Mouse (Mus musculus) stomach, embryonic 16.5 days (tissue): ENCODE data around the gene Palm3. TPM values are rescaled to one million over a fixed set of nuclear protein-coding genes. Genes with fewer than 3 reads are reported as not detected.

Experiments used
- ATAC-seq: fragments of 200-750 bp; cut with Nextera tagmentation; 2 replicates; pipeline ENCODE4 v1.8.0; 2017; ENCODE audit warnings: moderate number of reproducible peaks, moderate TSS enrichment; ENCODE audit not compliant: insufficient read depth, low FRiP score
- H3K27ac ChIP-seq: fragments of 300-500 bp; sonication (generic); 2 replicates; pipeline ENCODE4 v1.5.1; 2014; ENCODE audit warnings: low read length
- H3K27me3 ChIP-seq: fragments of 300-500 bp; sonication (generic); 2 replicates; pipeline ENCODE4 v1.6.1; 2014; ENCODE audit warnings: low read length, control low read depth, mixed read lengths; ENCODE audit not compliant: control insufficient read depth, insufficient read depth
- H3K36me3 ChIP-seq: fragments of 300-500 bp; sonication (generic); 2 replicates; pipeline ENCODE4 v1.6.1; 2014; ENCODE audit warnings: low read length; ENCODE audit not compliant: control insufficient read depth, insufficient read depth
- H3K4me1 ChIP-seq: fragments of 300-500 bp; sonication (generic); 2 replicates; pipeline ENCODE4 v1.6.1; 2014; ENCODE audit warnings: low read length, control low read depth, mixed read lengths; ENCODE audit not compliant: control insufficient read depth, insufficient read depth
- H3K4me2 ChIP-seq: fragments of 300-500 bp; sonication (generic); 2 replicates; pipeline ENCODE4 v1.6.1; 2014; ENCODE audit warnings: low read depth, low read length, mixed read lengths
- H3K4me3 ChIP-seq: fragments of 300-500 bp; sonication (generic); replicated peaks from 2 replicates; pipeline ENCODE4 v1.5.1; 2014; ENCODE audit warnings: mild to moderate bottlenecking, low read length
- H3K9ac ChIP-seq: fragments of 300-500 bp; sonication (generic); 2 replicates; pipeline ENCODE4 v1.6.1; 2014; ENCODE audit warnings: low read length
- H3K9me3 ChIP-seq: fragments of 300-500 bp; sonication (generic); replicated peaks from 2 replicates; pipeline ENCODE4 v1.6.1; 2016; ENCODE audit warnings: low read length, control low read depth; ENCODE audit not compliant: control insufficient read depth
- WGBS: fragments of 180-500 bp; shearing (Covaris S2); extraction: QIAGEN DNeasy Blood & Tissue Kit; methylation state at CpG from one replicate; pipeline ENCODE4 v1.1.7; 2014; 5-methylcytosine and 5-hydroxymethylcytosine counted together
- polyA plus RNA-seq: library from polyadenylated mRNA; unstranded; fragments of >200 nt; fragmentation: Nextera tagmentation; extraction: Ambion mirVana; gene quantifications from 2 replicates; pipeline ENCODE4 v1.2.1, GENCODE M21; 2015

The Palm3 gene
- polyA plus RNA-seq, 1 experiment from 2014 or later: 4.1 TPM

DNA sequence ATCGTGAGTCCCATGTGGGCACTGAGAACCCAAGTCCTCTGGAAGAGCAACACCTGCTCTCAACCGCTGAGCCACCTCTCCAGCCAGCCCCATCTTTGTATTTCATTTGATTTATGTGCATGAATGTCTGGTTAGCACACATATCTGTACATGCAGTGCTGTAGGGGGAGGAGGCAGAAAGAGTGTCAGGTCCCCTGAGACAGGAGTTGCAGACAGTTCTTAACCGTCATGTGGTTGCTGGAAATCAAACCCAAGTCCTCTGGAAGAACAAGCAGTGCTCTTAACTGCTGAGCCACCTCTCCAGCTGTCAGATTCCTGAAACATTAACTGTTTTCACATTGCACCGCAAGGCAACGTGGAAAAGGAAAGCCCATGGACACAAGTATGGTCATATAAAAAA lies 26.9 kb downstream of the Palm3 start:
- ATAC-seq: no peak
- WGBS: 69% methylated on average over 5 of the region's 5 CpGs
- Histone ChIP-seq H3K9me3 (no peaks in the 10 kb centered on the region; the same call in 1 of the 2 replicates), H3K4me2 (no peak overlapping the region), H3K36me3 (no peaks in the 10 kb centered on the region), H3K9ac (no peak overlapping the region), H3K27me3 (peaks cover 21% of the 10 kb centered on the region), H3K27ac (no peak overlapping the region), H3K4me1 (no peaks in the 10 kb centered on the region), H3K4me3 (no peak overlapping the region)

DNA sequence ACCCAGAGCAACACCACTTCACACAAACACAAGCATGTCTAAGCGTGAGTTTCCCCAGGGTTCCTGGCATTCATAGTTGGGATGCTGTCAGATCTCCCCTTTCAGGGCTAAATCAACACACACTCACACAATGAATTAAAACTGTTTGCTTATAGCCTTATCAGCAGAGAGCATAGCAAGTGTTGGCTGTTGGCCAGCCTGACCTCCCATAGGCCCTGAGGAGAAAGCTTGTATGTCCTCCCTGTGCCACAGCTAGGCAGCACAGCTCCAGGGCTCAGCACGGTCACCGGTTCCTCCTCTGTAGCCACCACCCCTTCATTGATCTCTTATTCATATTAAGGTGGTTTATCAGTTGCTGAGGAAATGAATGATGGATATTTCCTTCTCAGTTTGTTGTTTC lies 31.5 kb downstream of the Palm3 start:
- H3K27me3 ChIP-seq: no peaks in the 10 kb centered on the region
- H3K4me2 ChIP-seq: no peak overlapping the region

DNA sequence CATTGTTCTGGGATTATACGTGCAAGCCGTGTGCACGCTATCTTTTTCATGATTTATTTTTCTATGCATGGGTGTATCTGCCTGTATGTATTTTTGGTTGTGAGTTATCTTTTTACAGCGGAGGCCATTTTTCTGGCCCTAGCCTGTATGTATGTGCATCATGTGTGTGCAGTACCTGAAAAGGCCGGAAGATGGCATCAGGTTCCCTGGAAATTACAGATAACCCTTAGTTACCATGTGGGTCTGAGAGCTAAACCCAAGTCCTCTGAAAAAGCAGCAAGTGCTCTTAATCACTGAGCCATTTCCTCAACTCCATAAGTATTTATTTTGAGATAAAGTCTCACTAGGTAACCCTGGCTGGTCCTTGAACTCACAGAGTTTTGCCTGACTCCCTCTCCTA lies 32.0 kb downstream of the Palm3 start:
- Histone ChIP-seq H3K27me3 (no peaks in the 10 kb centered on the region), H3K9ac (no peak overlapping the region), H3K9me3 (no peaks in the 10 kb centered on the region), H3K4me1 (no peaks in the 10 kb centered on the region), H3K27ac (no peak overlapping the region), H3K4me3 (no peak overlapping the region), H3K4me2 (no peak overlapping the region), H3K36me3 (no peaks in the 10 kb centered on the region)
- 80% methylated on average over 5 of the region's 5 CpGs for WGBS
- no peak for ATAC-seq

More for the DNA sequence above, 31.5 kb downstream of the Palm3 start:
- Histone ChIP-seq H3K36me3 (no peaks in the 10 kb centered on the region), H3K4me1 (no peaks in the 10 kb centered on the region), H3K27ac (no peak overlapping the region), H3K9me3 (no peaks in the 10 kb centered on the region), H3K9ac (no peak overlapping the region), H3K4me3 (no peak overlapping the region)
- ATAC-seq: peak; percentile 91
- WGBS: 54% methylated on average over 3 of the region's 3 CpGs

DNA sequence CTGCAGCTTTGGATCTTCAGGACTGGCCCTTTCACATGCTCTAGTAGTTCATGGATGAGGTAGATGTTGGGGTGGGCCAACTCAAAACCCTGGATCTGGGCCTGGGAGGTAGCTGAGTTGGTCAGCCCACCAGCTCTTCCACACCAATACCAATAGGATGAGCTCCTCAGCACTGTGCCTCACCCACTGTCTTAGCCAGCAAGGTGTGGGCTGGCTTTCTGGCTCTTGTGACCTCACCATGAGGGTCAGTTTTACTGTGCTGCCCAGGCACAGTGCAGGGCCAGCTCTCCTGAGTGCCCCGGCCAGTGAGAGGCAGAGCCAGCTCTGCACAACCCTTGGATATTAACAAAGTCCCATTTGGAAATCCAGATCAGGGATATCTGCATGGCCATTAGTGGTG lies 36.6 kb downstream of the Palm3 start:
- no peak overlapping the region for H3K9ac ChIP-seq
- no peak overlapping the region for H3K27ac ChIP-seq
- no peaks in the 10 kb centered on the region for H3K9me3 ChIP-seq
- no peaks in the 10 kb centered on the region for H3K4me1 ChIP-seq
- no peak for ATAC-seq
- 93% methylated on average over 1 of the region's 1 CpGs for WGBS
- H3K27me3 ChIP-seq: no peaks in the 10 kb centered on the region
- H3K36me3 ChIP-seq: no peaks in the 10 kb centered on the region
- H3K4me3 ChIP-seq: no peak overlapping the region
- no peak overlapping the region for H3K4me2 ChIP-seq

DNA sequence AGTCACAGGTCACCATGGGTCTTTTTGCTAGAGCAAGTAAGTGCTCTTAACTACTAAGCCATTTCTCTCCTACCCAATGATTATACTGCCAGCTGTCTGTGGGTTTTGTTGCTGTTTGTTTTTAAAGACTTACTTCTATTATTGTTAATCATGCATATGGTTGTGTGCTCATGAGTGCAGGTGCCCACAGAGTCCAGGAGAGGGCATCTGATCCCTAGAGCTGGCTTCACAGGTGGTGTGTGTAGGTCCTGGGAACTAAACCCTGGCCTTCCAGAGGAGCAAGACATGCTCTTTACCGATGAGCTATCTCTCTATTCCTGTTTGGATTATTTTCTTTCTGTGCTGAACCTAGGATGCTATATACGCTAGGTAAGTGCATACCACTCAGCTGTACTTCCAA lies 38.0 kb downstream of the Palm3 start:
- Histone ChIP-seq H3K9me3 (no peaks in the 10 kb centered on the region), H3K27me3 (no peaks in the 10 kb centered on the region), H3K36me3 (no peaks in the 10 kb centered on the region), H3K4me3 (no peak overlapping the region), H3K4me2 (no peak overlapping the region), H3K9ac (no peak overlapping the region), H3K4me1 (no peaks in the 10 kb centered on the region), H3K27ac (no peak overlapping the region)
- WGBS: 86% methylated on average over 2 of the region's 2 CpGs
- no peak for ATAC-seq

DNA sequence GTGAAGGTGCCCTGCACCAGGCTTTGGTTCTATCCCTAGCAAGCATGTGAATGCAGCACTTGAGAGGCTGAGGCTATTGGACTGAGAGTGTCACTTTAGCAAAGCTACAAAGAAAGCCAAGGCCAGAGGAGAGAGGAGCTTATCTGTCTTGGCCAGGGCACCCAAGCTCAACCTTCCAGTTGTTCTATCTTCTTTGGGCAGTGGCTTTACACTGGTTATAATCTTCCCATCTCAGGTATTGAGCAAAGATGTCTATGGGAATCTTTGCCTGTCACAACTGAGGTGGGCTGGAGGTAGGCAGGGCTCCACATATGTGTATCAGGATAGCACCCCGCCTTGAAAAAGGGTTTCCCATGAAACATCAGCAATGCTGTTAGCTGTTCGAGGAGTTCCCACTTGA lies 39.0 kb downstream of the Palm3 start:
- no peaks in the 10 kb centered on the region for H3K4me1 ChIP-seq
- H3K9ac ChIP-seq: no peak overlapping the region
- no peak for ATAC-seq
- no peak overlapping the region for H3K4me3 ChIP-seq
- H3K27me3 ChIP-seq: no peaks in the 10 kb centered on the region
- H3K4me2 ChIP-seq: no peak overlapping the region
- no peak overlapping the region for H3K27ac ChIP-seq
- H3K9me3 ChIP-seq: no peaks in the 10 kb centered on the region
- WGBS: 82% methylated on average over 2 of the region's 2 CpGs
- H3K36me3 ChIP-seq: no peaks in the 10 kb centered on the region

DNA sequence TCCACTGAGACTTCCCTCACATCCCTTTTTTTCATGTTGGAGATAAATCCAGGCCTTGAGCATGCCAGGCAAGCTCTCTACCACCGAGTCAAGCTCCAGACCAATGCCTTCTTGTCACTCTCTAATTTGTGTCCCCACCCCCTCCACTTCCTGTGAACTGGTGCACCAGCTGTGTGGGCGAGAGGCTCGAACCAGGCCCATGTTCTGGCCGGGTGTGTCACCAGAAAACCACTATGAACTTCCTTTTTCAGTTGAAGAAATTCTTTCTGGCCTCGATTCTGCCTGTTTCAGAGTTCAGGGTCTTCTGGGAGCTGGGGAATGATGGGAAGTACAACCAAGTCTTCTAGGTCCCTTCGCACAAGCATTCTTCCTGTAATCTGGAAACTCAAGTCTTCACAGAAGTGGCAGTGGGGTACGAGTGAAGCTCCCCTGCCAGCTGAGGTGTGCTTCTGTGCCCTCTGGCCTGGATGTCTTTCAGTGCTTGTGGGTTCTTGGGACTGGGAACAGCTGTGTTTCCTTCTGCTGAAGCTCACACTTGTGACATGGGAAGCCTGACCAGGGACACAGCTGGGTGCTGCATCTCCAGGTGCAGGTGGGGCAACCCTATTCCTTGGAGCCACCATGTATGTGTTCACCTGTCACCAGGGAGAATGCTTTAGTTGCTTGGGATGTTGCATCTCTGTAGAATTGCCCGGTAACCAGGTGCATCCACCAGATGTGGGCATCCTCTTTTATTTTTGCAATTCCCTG lies 42.8 kb downstream of the Palm3 start:
- ATAC-seq: no peak
- Histone ChIP-seq H3K9me3 (no peaks in the 10 kb centered on the region), H3K36me3 (no peaks in the 10 kb centered on the region), H3K4me3 (no peak overlapping the region), H3K27ac (no peak overlapping the region), H3K9ac (no peak overlapping the region), H3K27me3 (no peaks in the 10 kb centered on the region), H3K4me2 (no peak overlapping the region), H3K4me1 (peaks cover 16% of the 10 kb centered on the region)
- WGBS: 63% methylated on average over 8 of the region's 8 CpGs

DNA sequence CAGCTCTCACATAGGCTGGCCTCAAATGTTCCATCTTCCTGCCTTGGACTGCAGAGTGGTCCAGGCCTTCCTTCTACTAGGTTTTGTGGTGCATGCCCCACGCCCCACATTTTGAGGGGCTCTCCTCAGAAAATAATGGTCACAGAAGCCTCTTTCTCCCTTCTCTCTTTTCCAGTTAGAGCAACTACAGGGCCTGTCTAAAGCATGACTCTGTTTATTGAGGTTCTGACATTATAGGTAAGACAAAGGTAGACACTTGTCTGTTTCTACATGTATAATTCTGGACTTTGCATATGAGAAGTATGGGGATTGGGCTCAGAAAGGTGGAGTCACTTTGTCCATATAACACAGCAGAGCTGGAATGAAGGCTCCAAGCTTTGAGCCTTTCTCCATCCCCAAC lies 43.8 kb downstream of the Palm3 start, which contains the start of gene Gm10643:
TSS of gene Gm10643 (minus strand) at position 101 of the 400 bp plus-strand sequence.
- 90% methylated on average over 1 of the region's 1 CpGs for WGBS

DNA sequence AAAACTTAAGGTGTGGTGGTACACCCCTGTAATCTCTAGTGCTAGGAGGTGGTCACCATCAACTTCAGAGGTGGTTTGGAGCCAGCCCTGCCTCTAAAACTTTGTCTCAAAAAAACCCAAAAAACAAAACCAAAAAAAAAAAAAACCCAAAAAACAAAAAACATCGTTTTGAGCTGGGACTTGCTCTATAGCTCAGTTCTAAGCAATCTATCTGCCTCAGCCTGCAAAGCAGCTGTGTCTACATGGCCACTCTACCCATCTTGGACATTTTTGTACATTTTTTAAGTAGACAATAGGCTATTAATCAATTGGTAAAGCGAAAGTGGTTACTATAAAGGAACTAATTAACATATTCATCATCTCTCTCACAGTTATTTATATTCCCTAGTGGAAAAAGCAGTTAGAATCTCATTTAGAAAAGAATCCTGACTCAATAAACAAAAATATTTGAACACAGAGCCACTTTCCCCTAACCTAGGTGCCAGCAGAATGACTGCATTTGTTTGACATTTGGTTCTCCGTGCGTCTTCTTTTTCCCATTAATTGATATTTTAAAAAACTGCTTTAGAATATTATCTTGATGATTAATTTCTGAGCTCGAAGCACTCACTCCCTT lies 44.3 kb downstream of the Palm3 start:
- Histone ChIP-seq H3K9ac (peak overlapping the region; percentile 84), H3K4me2 (peak overlapping the region; percentile 91), H3K27me3 (no peaks in the 10 kb centered on the region), H3K27ac (peak overlapping the region; percentile 90), H3K36me3 (no peaks in the 10 kb centered on the region), H3K4me1 (peaks cover 31% of the 10 kb centered on the region), H3K4me3 (peak overlapping the region; percentile 86), H3K9me3 (no peaks in the 10 kb centered on the region)
- WGBS: 19% methylated on average over 5 of the region's 5 CpGs
- ATAC-seq: no peak

More for the DNA sequence above, 43.8 kb downstream of the Palm3 start, which contains the start of gene Gm10643:
- H3K4me2 ChIP-seq: peak within 1 kb of the TSS; percentile 91
- no peaks in the 10 kb centered on the region for H3K27me3 ChIP-seq
- H3K36me3 ChIP-seq: no peaks in the 10 kb centered on the region
- peak within 1 kb of the TSS; percentile 90 for H3K27ac ChIP-seq
- H3K4me1 ChIP-seq: peaks cover 26% of the 10 kb centered on the region
- peak within 1 kb of the TSS; percentile 86 for H3K4me3 ChIP-seq
- peak within 1 kb of the TSS; percentile 84 for H3K9ac ChIP-seq
- H3K9me3 ChIP-seq: no peaks in the 10 kb centered on the region
- ATAC-seq: no peak
